Mouse (Mus musculus) 3T3-L1 (cell line): Measurements from ENCODE around the gene Zc3h12d.

Experiments used
- DNase-seq: peaks from one replicate; pipeline ENCODE4 v3.0.0-alpha.2; 2015; ENCODE audit warnings: low read depth, low spot score

Gene Zc3h12d

GRCm38 (mm10) chr10:7832171-7832676 lies at the start of gene Zc3h12d:
Gene Zc3h12d, plus strand, starts transcription at chr10:7832470.
- no peak for DNase-seq

GRCm38 (mm10) chr10:7787319-7787718 lies 45.0 kb upstream of the Zc3h12d start:
- no peak for DNase-seq

- DNase-seq: no peak
These were observed 40.0 kb upstream of the Zc3h12d start for GRCm38 (mm10) chr10:7792254-7792750.

- peak; percentile 89 for DNase-seq
These were observed 39.4 kb upstream of the Zc3h12d start, which contains the start of the genes Ginm1 and Ppil4 for GRCm38 (mm10) chr10:7792751-7793385. Gene Ginm1, minus strand, starts transcription at chr10:7792824. Gene Ppil4, plus strand, starts transcription at chr10:7792891.

GRCm38 (mm10) chr10:7801258-7801657 lies 31.0 kb upstream of the Zc3h12d start:
- DNase-seq: no peak

- no peak for DNase-seq
These were observed 29.6 kb upstream of the Zc3h12d start for GRCm38 (mm10) chr10:7802519-7803140.

- DNase-seq: peak; percentile 82
These were observed 22.3 kb upstream of the Zc3h12d start for GRCm38 (mm10) chr10:7809937-7810336.

- no peak for DNase-seq
These were observed 15.8 kb upstream of the Zc3h12d start for GRCm38 (mm10) chr10:7816476-7816875.

GRCm38 (mm10) chr10:7818676-7819075 lies 13.6 kb upstream of the Zc3h12d start:
- no peak for DNase-seq

GRCm38 (mm10) chr10:7819156-7819555 lies 13.1 kb upstream of the Zc3h12d start:
- no peak for DNase-seq

GRCm38 (mm10) chr10:7819603-7820002 lies 12.7 kb upstream of the Zc3h12d start:
- no peak for DNase-seq

- DNase-seq: no peak
These were observed 12.1 kb upstream of the Zc3h12d start for GRCm38 (mm10) chr10:7820171-7820570.

GRCm38 (mm10) chr10:7821981-7822380 lies 10.3 kb upstream of the Zc3h12d start:
- no peak for DNase-seq

- DNase-seq: no peak
These were observed 7.5 kb upstream of the Zc3h12d start for GRCm38 (mm10) chr10:7824663-7825280.

GRCm38 (mm10) chr10:7825281-7825665 lies 7.0 kb upstream of the Zc3h12d start:
- DNase-seq: no peak

GRCm38 (mm10) chr10:7826106-7826505 lies 6.2 kb upstream of the Zc3h12d start:
- no peak for DNase-seq

- no peak for DNase-seq
These were observed 1.3 kb downstream of the Zc3h12d start for GRCm38 (mm10) chr10:7833377-7834165.

- DNase-seq: no peak
These were observed 2.5 kb downstream of the Zc3h12d start for GRCm38 (mm10) chr10:7834671-7835225.

GRCm38 (mm10) chr10:7836902-7837301 lies 4.6 kb downstream of the Zc3h12d start:
- no peak for DNase-seq

- no peak for DNase-seq
These were observed 5.2 kb downstream of the Zc3h12d start for GRCm38 (mm10) chr10:7837446-7837845.

GRCm38 (mm10) chr10:7838036-7838435 lies 5.8 kb downstream of the Zc3h12d start:
- no peak for DNase-seq
